Mouse (Mus musculus) lung, postnatal 36 days (tissue): Measurements from ENCODE around the gene Bub1b.
"Not testable (repeated sequence)": the region's sequence is repeated elsewhere in the genome, so short reads cannot be mapped to it uniquely, and the experiment has no call there.

Source experiments
- DNase-seq: peaks from one replicate; pipeline ENCODE4 v3.0.0; 2022; ENCODE audit warnings: mixed read lengths

Gene Bub1b

DNA sequence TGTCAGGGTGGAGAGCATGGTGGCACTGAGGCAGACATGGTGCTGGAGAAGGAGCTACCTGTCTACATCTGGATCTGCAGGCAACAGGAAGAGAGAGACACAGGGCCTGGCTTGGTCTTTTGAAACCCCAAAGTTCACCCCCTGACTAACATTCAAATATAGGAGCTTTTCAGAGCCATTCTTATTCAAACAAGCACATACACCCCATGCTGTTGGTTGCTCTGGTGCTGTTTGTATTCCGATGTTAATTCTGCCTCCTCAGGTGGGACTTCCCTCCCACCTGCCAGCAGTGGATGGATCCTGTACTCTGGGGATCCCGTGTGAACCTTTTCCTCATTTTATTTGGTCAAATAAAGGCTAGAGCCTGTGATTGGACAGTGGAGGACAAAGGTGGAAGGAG, 22.1 kb downstream of the Bub1b start:
- no peak for DNase-seq

DNA sequence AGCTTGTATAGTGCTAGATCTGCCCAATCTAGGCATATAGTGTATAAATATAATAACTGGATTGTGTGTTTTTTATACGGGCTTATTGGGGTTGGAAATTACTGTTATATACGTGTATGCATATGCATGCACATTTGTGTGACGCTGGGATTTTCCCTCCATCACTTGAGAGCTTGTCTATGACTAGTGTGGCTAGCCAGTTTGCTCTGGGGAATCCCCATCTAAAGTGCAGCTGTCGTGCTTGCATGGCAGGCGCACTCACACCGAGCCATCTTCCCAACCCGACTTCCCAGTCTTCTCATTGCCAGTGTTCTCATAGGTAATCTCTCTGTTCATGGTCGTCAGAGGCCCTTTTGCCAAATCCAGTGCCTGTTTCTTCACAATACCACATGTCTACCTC, 22.6 kb downstream of the Bub1b start:
- DNase-seq = no peak

DNA sequence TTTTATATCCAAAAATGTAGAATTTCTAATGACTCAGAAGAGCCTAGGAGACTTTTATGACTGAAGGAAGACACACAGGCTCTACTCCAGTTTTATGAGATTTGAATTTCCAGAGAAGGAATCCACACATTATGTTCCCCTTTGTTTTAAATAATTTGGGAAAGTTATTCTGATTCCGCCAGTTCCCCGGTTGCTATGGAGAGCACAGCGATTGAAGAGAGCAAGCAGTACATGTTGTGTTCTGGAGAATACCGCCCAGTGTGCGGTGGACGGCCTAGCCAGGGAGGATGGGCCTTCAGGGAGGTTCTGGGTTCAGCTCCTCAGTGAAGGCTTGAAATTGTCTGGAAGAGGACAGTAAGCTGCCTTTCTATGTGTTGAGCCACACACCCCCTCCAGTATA, 31.3 kb downstream of the Bub1b start:
- DNase-seq = no peak

DNA sequence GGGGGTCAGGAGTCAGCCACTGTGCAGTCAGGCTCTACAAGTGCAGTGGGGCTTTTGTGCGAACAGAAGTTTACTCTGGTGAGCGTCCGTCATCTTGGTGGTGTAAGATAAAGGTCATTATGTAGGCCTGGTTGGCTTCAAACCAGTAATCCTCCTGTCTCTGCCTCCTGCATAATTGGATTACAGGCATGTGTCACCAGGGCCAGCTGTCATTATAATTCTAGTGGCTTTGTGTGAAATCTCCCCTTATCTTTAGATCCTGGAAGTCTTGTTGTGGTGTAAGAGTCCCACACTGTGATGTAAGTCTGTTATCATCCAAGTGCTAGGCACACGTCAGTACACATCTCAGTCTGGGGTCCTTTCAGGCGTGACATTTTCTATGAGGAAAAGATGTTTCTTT, 35.4 kb downstream of the Bub1b start:
- DNase-seq = no peak

DNA sequence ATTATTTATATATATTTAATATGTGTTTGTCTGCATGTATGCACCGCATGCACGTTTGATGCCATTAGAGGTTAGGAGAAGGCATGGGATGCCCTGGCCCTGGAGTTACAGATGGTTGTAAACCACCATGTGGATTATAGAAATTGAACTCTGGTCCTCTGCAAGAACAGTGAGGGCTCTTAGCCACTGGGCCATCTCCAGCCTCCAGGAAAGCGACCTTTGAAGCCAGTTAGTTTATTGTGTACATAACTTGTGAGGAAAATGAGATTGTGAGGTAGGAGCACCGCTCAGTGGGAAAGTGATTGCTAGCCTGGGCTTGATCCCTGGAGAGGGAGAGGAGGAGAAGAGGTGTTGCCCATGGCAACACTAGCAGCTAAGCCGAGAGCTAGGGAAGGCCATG, 39.2 kb downstream of the Bub1b start:
- no peak for DNase-seq

DNA sequence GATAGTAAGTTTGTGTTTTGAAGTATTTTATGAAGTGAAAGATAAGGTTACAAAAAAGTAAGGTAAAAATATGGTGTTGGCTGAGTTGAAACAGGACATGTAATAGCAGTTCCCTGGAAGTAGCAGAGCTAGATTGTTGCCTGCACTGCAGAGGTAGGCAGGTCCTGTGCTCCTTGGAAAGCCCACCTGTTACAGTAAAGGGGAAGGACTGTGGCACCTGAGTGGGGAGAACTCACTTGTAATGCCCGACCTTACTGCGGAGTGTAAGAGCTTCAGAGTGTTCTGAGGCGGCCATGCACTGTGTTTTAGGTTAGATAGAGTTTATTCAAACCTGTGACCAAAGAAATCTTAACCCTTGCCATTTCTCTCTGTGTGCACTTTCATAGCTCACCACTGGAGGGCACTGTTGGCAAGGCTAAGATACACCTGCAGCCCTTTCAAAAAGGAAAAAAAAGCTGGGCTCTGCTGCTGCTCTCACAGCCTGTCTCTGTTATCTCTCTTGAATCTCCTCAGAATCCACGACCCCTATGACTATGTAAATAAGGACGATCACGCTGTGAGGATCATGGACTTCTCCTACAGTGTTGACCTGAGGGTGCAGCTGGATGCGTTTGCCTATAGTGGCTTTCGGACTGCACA, 40.0 kb downstream of the Bub1b start:
- peak; percentile 84 for DNase-seq

DNA sequence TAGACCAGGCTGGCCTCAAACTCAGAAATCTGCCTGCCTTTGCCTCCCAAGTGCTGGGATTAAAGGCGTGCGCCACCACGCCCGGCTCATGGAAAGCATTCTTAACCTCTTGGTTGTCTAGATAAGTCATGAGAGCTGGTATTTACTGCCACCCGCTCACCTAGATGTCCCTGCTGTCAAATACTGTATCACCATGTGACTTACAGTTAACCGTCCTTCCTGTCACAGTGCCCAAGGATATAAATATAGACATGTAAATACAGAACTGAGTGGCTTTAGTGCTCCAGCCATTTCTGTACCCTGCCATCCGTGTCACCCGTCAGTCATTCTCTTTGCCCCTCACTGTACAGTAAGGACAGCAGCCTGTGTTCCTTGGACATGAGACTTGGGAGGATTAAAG, 40.7 kb downstream of the Bub1b start:
- DNase-seq = no peak

DNA sequence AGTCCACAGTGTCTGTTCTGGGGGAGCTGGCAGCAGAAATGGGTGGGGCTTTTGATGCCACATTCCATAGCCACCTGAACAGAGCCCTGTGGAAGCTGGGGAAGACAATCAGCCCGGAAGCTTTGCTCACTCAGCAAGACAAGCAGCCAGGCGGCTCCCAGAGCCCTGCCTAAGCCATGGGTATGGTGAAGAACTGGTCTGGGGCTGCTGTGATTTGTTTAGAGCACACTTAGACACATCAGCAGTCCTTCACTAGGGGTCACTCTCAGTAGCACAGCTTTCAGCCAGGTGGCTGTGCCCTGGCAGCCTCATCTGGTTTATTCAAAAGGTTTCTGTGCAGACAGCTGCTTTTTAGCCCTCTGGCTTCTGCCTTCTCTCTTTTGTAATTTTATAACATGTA, 43.1 kb downstream of the Bub1b start:
- no peak for DNase-seq

DNA sequence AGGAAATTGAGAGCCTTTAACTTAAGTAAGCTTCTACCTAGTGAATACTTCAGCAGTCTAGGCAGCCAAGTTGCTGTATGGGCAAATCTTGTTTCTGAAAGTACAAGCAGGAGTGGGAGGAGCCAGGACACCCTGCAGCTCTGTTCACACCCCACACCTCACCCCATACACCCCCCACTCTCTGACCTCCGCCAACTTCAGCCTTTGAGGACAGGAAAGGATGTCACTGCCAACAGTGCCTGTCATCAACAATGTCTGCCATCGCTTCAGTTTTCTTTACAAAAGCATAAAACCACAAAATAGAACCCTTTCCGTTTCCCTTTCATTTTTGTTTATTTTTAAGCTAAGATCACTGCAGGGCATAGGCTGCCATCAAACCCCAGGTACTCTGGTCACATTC, 44.4 kb downstream of the Bub1b start:
- DNase-seq = peak; percentile 51

DNA sequence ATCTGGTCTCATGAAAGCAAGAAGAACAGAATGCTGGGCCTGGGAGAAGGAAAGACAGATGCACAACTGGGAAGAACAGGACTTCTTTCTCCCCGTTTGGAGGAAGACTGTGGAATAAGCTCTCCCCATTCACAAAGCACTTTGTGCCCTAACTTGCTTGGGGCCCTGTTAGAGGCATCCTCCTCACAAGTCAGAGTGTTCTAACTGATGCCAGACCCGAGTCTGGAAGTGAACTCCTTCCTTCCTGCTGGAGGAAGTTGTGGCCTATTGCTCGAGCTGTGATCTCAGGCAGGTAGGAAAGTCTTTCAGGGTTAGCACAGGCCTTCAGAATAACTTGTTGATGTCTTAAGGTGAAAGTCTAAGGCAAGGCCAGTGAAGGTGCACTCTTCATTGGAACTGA, 44.9 kb downstream of the Bub1b start:
- no peak for DNase-seq

DNA sequence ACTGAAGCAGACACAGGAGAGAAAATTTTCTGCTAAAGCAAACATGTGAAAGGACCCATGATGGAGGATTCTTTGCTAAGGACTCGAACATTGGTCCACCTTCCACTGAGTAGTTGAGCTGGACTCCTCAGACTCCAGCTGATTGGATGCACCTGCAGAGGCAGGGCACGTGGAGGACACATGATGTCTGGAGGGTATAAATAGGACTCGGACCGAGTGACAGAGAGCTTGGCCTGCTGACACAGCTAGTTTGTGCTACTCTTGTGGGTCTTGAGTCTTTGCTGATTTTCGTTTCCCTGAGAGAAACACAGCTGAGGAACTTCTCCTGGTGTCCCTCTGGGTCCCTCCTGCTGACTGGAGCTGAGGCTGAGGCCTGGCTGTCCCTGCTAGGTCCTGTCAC, 48.7 kb downstream of the Bub1b start:
- DNase-seq = no peak

DNA sequence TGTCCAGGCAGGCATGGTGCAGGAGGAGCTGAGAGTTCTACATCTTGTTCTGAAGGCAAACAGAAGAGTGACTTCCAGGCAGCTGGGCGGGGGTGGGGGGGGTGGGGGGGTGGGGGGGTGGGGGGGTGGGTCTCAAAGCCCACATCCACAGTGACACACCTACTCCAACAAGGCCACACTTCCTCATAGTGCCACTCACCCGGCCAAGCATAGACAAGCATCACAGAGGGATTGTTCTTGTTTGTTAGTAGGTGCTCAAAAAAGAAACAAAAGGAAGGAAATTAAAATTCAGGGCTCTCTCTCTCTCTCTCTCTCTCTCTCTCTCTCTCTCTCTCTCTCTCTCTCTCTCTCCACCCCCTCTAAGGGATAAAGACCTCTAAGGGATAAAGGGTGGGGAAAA, 52.7 kb downstream of the Bub1b start:
- DNase-seq = not testable (repeated sequence)

DNA sequence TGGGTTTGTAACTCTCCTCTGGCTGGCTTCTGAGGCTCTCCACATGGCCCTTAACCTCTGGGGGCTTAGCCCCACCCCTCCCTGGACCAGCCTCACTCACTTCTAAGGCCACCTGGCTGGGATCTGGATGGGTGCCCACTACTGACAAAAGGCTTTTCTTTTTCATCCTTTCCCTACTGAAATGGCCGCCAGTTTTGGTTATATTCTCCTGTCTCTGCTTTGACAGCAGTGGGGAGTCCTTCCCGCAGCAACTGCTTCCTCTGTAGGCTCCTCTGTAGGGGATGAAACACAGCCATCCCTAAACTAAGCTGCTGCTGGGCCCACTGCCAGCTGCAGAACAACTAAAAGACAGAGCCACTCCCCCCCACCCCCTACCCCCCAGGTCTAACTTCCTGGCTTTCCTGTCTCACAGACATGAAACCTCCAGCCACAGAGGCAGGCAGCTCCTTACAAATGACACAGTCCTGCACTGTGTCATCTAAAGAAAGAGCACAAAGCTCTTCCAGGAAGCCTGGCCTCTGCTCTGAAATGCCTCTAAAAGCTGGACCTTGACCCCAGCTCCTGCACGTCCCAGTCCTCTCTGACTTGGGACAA, 58.8 kb downstream of the Bub1b start:
- no peak for DNase-seq

DNA sequence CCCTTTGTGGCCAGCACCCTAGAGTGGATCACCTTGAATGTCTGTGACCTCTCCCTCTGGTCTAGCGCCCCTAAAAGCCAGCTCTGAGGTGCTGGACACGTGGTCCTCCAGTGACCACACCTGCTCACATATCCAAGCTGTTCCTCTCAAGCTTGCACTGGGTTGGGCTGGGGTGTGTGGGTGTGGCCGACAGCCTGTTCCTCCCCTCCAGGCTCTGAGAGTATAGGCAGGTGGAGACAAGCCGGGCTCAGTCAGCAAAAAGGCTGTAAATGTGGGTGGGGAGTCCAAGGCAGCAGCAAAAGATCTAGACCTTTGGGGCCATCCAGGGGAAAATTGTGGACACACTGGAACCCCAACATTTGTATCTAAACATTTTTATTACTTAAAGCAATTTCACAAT, 60.4 kb downstream of the Bub1b start:
- peak; percentile 67 for DNase-seq

DNA sequence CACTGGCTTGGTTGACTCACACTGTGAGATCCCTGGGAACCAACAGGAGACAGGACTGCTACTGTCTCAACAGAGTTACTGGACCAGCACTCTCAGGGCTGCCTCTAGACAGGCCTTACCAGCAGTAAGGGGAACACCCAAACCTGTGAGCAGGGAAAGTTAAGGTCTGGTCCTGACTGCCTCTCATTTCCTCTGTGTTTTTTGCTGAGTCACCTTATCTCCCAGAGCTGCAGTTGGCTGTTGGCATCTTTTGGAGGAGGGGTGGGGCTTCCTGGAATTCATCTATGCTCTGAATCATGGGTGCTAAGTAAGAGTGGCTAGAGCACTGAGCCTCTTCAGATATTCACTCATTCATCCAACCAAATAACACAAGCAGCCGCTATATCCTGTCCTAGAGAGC, 61.1 kb downstream of the Bub1b start:
- peak; percentile 86 for DNase-seq

DNA sequence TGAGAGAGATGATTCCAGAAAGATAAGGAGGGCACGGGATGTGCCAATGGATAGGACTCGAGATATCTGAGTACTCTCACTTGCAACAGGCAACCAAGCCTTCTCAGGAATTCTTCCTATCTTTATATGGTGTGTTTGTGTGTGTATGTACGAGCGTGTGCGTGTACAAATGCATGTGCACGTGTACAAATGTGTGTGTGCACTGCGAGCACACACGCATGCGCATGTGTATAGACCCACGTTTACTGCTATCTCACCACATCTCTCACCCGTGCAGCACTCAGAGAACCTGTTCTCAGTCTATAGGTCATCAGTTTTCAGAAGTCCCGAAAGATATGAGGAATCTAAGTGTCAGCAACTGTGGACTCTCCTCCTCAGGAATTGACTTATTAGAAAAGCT, 61.5 kb downstream of the Bub1b start:
- no peak for DNase-seq

DNA sequence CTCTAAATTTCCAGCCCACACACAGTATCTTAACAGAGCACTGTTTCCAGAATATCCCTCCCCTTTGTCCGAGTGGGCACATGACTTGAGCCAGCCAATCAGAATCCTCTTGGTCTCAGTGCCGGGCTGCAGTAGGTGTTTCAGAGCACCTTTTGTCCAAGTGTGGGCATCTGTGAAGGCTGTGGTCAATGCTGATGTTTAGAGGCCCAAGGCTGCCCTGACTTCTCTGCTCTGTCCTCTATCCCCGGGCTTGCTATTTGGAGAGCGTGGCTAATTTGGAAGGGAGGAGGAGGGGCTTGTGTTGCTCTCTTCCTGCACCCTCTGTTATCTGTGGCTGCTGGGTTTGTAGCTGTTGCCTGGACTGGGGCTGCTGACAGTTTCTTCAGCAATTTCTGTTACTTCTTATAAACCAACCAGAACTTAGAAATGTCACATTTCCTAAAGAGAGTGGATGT, 62.0 kb downstream of the Bub1b start:
- DNase-seq = peak; percentile 73

DNA sequence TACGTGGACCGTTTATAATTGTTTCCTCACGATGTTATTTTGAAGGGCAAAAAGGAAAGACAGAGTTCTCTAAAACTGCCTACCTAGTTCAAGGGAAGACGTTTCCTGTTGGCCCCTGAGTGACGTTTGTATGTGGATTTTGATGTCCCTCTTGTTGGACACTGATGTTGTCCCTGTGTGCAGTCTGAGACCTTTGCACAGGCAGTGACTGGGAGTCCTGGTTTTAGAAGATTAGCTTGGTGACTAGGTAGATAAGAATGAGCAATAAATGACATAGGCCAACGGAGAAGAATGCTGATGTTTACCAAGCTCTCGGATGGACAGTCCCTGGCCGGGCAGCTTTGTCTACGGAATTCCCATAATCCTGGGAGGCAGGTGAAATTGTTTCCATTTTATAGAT, 63.9 kb downstream of the Bub1b start:
- no peak for DNase-seq

DNA sequence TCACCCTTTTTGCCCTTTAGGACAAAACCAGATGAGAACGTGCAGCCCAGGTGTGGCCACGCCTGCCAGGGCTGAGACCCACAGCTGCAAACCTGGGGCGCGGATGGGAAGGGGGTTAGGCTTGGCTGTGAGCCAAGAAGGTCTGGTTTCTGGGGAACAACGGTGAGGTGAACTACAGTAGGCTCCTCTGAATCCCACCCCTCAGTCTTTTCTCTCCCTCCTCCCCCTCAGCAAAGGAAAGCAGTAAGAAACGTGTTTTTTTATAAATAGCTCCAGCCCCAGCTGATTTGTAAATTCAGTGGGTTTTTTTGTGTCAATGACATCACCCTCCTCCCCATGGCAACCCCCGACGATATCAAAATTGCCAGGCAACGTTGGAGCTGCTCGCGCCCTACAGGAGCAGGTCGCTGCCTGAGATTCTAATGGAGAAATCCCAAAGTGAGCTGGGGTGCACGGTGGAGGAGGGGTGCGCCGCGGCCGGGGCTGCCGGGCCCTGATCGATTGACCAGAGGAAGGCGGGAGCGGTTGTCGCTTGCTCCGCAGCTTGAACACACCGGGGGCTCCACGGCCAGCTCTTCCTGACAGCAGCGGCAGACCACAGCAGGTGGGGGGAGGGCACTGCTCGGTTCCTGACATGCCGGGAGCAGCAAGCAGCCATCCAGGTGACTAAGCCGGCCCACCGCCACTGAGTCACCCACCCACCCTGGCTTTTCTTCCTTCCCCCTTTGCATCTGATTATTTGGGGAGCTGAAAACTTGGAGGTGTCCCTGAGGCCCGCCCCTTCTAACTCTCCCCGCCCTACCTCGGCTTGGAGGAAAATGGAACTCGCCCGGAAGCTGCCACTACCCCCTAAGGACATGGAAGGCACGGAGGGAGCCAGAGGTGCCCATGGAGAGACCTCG, 65.1 kb downstream of the Bub1b start, which contains the start of gene Pak6:
Pak6 (plus strand) TSS at position 402 of the 902 bp plus-strand sequence.
- DNase-seq = no peak

DNA sequence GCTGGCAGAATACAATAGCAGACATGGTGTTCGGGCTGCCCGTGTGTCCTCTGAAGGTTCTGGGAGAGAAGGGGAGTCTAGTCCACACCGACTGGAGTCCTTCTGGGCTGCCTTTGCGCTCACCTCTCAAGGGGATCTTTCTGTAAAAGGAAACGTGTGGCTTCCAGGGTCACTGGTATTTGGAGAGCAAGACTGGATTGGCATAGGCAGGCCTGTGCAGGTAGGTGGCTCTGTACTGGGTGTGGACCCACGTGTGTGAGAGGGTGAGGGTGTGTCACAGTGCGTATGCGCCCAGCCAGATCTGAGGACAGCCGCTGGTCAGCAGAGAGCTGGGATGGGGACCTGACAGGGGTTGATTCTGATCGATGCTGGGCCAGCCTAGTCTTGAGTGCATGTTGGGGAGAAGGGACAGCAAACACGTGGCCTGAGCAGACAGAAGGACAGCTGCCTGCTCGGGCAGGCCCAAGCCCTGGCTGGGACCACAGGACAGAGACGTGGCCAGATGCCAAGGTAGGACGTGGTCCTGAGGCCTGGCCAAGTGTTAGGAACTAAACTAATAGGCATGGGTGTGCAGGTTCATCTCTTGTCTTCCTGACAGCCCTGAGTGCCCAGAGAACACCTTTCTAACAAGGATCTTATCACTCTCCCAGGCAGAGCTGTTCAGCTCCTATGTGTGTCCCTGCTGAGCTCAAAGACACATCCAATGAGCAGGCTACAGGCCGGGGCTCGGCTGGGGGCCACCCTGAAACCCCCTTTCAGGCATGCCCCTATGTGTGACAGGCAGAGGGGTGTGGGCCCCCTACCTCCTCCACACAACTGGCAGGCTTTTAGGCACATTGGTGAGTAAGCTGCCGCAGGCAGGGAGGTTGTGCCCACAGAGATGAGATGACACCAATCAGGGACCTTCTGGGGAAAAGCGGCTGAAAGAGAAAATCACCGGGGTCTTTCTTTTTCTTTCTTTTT, 66.1 kb downstream of the Bub1b start:
- peak; percentile 64 for DNase-seq

DNA sequence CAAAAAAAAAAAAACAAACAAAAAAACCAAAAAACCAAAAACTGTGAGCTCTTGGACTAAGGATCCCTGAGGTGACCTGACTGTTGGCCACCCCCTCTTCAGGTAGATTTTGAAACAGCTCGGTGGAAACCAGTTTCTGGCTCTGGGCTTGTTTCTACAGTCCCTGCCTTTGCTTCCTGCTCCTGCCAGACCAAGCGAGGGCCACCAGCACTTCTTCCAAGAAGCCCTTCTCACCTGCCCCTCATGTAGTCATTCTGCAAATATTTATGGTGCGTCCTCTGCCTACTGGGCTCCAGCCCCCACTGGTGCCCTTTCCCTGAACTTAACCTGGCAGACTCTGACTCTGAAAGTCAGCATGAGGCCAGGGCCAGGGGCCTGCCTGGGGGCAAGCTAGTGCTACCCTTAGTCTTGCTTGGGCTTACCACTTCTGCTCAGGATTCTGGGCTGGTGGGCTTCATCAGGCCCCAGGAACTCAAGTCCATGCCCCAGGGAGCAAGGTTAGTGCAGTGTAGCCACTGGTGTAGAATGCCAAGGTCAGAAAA, 67.0 kb downstream of the Bub1b start:
- peak; percentile 50 for DNase-seq

DNA sequence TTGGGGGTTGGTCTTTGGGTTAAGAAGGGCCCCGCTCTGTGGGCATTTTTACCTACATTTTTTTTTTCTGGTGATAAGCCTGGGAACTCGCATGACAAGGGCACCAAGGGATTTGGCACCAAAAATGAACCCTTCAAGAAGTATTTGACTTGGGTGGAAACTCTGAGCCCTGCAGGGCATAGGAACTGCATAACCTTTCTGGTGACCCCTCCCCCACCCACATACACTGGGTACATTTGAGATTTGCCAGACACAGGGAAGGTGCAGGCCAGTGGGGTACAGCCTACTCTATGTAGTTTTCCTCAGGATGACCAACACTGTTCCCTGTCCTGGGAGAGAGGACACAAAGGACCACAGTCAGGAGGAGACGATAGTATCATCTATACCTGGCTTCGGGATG, 67.6 kb downstream of the Bub1b start:
- DNase-seq = no peak
